ENCODE assay signal across 9 mouse cellular contexts in genomic region chr8:128709261-128709660, GRCm38 (mm10). TPM values are rescaled to one million over a fixed set of nuclear protein-coding genes. Genes with fewer than 3 reads are reported as not detected.
DNase-seq lines count a peak whose midpoint lies in the region; ATAC-seq and TF ChIP-seq lines count a peak whose summit lies in the region.
"Had no signal": no experiment of that assay in that cellular context is flagged by ENCODE, and none has a peak within 500 bp of the region (broad histone marks: within the 10 kb centered on the region; RNA-seq: fewer than 3 reads in every experiment).

No protein-coding gene starts in this region.

- no peaks in the 10 kb centered on the region; the same call in 1 of the 2 replicates for H3K4me1 ChIP-seq in cortical plate, adult 2 months (ENCODE audit: control insufficient read depth, insufficient read depth, low read length)
- H3K4me1 ChIP-seq in lung, embryonic 14.5 days (ENCODE audit: insufficient read depth): no peaks in the 10 kb centered on the region
- H3K4me1 ChIP-seq: lung, embryonic 15.5 days had no signal

- peak; percentile 80; the same call in 1 of the 2 replicates for ATAC-seq in lung, embryonic 14.5 days (ENCODE audit: insufficient read depth)

- no peak overlapping the region for H3K9ac ChIP-seq in lung, embryonic 14.5 days
- H3K9ac ChIP-seq: lung, embryonic 15.5 days had no signal

- H3K36me3 ChIP-seq in lung, embryonic 14.5 days (ENCODE audit: insufficient read depth): peaks cover 79% of the 10 kb centered on the region

- no peaks in the 10 kb centered on the region for H3K27me3 ChIP-seq in lung, embryonic 14.5 days (ENCODE audit: insufficient read depth, low read length)
- H3K27me3 ChIP-seq: lung, embryonic 15.5 days had no signal

- peak; percentile 82 for TF ChIP-seq CTCF in cortical plate, adult 2 months (IDR thresholded peaks at IDR 0.05; ENCODE audit: extremely low read depth, insufficient read depth, low read length)
- TF ChIP-seq CTCF in lung, embryonic 14.5 days (IDR thresholded peaks at IDR 0.05; ENCODE audit: low read depth): peak; percentile 88

- no peak for TF ChIP-seq POLR2A in cortical plate, adult 2 months (IDR thresholded peaks at IDR 0.05; ENCODE audit: extremely low read depth, insufficient read depth, low read length)

- no peak overlapping the region for H3K4me3 ChIP-seq in cortical plate, adult 2 months (ENCODE audit: insufficient read depth, low read length)
- no peak overlapping the region for H3K4me3 ChIP-seq in lung, embryonic 14.5 days (ENCODE audit: low read depth, low read length)
- H3K4me3 ChIP-seq: lung, embryonic 15.5 days had no signal

- no peak overlapping the region for H3K27ac ChIP-seq in cortical plate, adult 2 months (ENCODE audit: insufficient read depth, low read length)
- no peak overlapping the region for H3K27ac ChIP-seq in lung, embryonic 14.5 days (ENCODE audit: low read depth)
- H3K27ac ChIP-seq: lung, embryonic 15.5 days had no signal

- DNase-seq in ES-CJ7 (ENCODE audit: low read depth, low spot score): peak; percentile 84
- peak; percentile 79 to 88 for DNase-seq in adrenal gland, adult 18-20 months (ENCODE audit: low spot score in 2 of 2)
- DNase-seq in gastrocnemius, postnatal 4 days (ENCODE audit: low spot score in 2 of 2): peak; percentile 74 to 82
- DNase-seq in layer of hippocampus, adult 18-20 months (ENCODE audit: low spot score in 2 of 2): peak; percentile 14 to 76
- DNase-seq in lung, embryonic 14.5 days: peak; percentile 90
- peak; percentile 35 for DNase-seq in right cerebral cortex, postnatal 25 days
- peak; percentile 60 to 75 for DNase-seq in urinary bladder, postnatal 36 days (ENCODE audit: low spot score in 2 of 2)

- H3K9me3 ChIP-seq in lung, embryonic 14.5 days (ENCODE audit: low read depth, low read length): no peaks in the 10 kb centered on the region
- H3K9me3 ChIP-seq: lung, embryonic 15.5 days had no signal

- 44% methylated on average over 3 of the region's 3 CpGs for WGBS in lung, embryonic 14.5 days

- H3K4me2 ChIP-seq in lung, embryonic 14.5 days: no peak overlapping the region
- H3K4me2 ChIP-seq: lung, embryonic 15.5 days had no signal

RNA-seq across cellular contexts. Expression of gene Itgb1, which starts 23.8 kb away (rescaled TPM):
- 100 to 1,000 TPM; 223 to 263 TPM for total RNA-seq in adrenal gland, adult 18-20 months (2021)
- 37.1 and 40.8 TPM in 2 replicates for polyA plus RNA-seq in cortical plate, adult 2 months (2012; rRNA removed)
- 100 to 1,000 TPM; 438 to 442 TPM for total RNA-seq in gastrocnemius, postnatal 4 days (2021)
- total RNA-seq in layer of hippocampus, adult 18-20 months (2021): 10 to 100 TPM; 33.6 to 34.3 TPM
- 394 and 415 TPM in 2 replicates for polyA plus RNA-seq in lung, embryonic 14.5 days (2014; fragmentation: Nextera tagmentation; extraction: Ambion mirVana)

Comparison
In these comparisons a context has a peak if more than half of its experiments do, and no peak if none do; other contexts are left out.
1. DNase-seq: peak in every context shown above with its lines; median percentile 90 in lung, embryonic 14.5 days; 84 in ES-CJ7; 84 in adrenal gland, adult 18-20 months; 78 in gastrocnemius, postnatal 4 days; 68 in urinary bladder, postnatal 36 days; 45 in layer of hippocampus, adult 18-20 months; 35 in right cerebral cortex, postnatal 25 days.
2. RNA of gene Itgb1, which starts 23.8 kb away (total RNA-seq): 438 to 442 TPM in gastrocnemius, postnatal 4 days and 223 to 263 TPM in adrenal gland, adult 18-20 months; 33.6 to 34.3 TPM in layer of hippocampus, adult 18-20 months; every median in the first group is over 4 times any median in the second.